Mouse (Mus musculus): ENCODE measurements at regions not wholly inside any gene's neighbourhood (a gene's known extent, or its start where the extent isn't known, plus 50 kb on each side); places are given as distances from the start of the nearest gene placed in this dataset.
"Not testable (repeated sequence)": the region's sequence is repeated elsewhere in the genome, so short reads cannot be mapped to it uniquely, and the experiment has no call there.

DNA sequence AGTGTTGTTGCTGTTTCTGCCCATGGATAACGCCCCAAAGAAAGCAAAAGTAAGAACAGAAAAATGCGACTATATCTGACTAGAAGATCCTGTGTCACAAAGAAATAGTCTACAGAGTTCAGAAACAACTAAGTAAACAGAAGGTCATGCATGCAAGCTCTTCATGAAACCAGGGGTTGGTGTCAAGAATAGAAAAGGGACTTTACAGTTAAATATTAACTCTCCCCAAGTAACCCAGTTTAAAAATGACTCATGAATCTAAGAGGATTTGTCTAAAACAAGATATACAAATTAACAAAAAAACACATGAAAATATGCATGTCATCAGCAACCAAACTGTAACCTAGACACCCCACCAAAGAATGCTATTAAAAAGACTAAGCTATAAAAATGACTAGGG, 381.4 kb upstream of the Ptger4 start:
- DNase-seq (ENCODE audit: low spot score in 2 of 2), result no peak

DNA sequence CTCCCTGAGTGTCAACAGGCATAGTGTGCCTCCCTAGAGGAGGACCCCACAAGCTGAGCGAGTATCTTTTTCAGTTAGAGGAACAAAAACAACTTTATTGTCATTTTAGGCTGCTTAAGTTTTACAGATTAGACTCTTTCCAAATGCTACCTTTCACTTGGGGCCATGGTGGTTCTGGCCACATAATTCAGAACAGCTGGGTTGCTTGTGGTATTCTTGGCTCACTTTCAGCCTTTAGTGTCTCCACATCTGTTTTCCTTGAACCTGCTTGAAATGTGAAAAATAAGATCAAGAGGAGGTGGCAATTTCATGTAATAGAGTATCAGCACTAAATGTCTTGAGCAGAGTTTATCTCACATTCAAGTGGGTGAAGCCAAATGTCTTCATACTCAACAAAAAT, 402.7 kb upstream of the Ptger4 start:
- no peak for DNase-seq (ENCODE audit: low spot score in 2 of 2)

DNA sequence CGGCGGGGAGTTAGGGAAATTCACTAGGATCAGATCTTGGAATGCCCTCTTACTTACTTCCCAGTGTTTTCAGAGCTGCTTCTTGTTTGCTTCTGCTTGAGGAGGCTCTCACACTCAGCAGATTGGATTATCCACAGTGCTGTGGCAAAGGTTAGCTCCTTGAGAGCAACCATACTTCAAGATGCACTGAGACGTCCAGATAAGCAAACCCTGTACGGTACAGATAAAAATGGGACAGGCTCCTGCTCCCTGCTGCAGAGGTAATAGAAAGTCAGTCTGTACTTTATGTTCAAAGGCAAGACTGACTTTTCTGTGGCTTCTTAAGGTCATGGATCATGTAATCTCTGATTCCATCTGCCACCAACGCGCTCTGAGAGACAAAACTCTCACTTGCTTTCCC, 414.8 kb upstream of the Ptger4 start:
- no peak for DNase-seq (ENCODE audit: low spot score in 2 of 2)

DNA sequence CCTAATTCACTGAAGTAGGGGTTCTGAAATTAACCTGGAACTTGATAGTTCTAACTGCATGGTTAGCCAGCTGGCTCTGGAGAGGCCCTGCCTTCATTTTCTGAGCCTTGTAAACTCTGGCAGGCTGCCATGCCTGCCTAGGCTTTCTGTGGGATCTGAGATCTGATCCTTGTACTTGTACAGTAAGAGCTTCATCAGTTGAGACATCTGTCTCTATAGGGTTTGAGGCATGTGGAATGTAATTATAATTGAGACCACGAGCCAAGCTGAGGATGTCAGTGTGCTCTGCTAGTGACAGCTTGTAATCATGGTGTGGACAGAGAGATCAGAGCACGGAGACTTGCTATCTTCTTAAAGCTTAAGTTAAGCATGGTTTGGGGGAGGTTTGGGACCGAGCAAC, 416.8 kb upstream of the Ptger4 start:
- no peak for DNase-seq (ENCODE audit: low spot score in 2 of 2)

DNA sequence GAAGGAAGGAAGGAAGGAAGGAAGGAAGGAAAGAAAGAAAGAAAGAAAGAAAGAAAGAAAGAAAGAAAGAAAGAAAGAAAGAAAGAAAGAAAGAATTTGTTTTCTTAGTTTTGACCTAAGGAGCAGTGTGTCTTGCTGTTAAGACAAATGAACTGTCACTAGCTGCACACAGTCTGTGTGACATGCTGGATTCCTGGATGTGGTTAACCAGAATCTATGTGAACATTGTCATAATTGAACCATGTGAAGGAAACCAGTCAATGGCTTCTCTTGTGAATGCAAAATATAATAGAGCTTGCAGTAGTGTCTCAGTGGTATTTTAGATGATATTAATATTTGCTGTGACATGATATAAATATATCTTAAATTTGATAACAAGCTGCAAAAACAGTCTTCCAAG, 427.8 kb upstream of the Ptger4 start:
- no peak for DNase-seq (ENCODE audit: low spot score in 2 of 2)

DNA sequence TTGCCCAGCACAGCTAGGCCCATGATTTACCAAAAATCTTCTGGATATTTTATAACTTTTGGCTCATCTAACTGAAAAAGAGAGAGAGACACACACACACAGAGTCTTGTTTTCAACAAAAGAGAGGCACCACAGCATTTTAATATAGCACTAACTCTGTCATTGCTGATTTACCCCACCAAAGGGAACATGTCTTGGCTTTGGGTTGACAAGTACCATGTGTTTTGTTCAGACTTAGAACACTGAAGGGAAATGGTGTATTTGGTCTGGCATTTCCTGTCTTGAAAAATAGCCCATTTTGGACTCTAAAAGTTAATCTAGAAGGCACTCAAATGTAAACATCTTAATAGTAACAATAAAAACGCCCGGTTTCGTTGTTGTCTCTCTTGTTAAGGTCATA, 432.7 kb upstream of the Ptger4 start:
- DNase-seq (ENCODE audit: low spot score in 2 of 2), result no peak

DNA sequence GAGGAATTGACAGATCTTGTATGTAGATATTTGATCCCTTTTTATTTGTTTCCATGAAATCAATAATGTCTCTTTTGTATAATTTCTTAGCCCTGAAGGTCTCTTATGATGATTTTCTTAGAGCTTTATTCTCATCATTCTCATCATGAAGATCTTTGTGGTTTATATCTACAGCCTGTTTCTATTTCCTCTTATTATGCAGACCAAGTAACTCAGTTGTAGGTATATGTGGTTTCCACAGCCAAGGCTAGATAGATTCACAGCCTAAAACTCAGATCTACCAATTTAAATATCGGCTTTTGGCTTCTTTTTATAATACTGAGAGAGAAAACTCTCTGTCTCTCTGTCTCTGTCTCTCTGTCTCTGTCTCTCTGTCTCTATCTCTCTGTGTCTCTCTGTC, 449.8 kb upstream of the Ptger4 start:
- DNase-seq (ENCODE audit: low spot score in 2 of 2), result no peak

DNA sequence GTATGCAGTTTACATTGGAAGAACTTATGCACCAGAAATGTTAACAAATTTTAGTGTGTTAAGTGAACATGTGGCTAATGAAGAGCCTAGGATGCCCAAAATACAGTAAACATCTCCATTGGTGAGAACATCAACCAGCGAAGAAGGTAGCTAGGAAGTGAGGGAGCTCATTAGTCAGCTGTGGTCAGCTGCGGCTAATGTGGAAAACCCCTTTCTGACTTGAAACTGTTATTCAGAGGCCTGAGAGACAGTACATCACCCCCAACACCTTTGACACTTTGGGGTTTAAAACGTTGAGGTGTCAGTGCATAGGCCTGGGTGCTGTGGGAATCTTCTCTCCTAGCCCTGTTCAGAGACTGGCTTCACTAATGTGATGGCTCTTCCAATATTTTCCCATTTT, 451.0 kb upstream of the Ptger4 start:
- DNase-seq (ENCODE audit: low spot score in 2 of 2), result no peak

DNA sequence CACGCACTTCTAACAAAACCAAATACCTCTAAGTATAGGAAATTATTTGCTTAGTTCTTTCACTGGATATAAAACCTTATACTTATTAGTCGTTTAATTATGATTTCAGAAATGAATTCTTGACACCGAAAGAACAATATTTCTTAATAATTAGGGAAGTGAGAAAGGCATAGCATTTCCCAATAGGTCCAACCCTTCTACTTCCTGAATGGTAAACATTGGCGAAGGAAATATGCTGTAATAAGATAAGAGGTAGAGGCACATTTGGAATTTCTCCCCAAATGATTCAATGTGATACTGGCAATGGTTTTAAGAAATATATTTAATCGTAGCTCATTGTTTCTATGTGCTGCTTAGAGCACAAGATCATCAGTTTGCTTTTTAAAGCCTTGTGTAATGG, 464.5 kb upstream of the Ptger4 start:
- no peak for DNase-seq (ENCODE audit: low spot score in 2 of 2)

DNA sequence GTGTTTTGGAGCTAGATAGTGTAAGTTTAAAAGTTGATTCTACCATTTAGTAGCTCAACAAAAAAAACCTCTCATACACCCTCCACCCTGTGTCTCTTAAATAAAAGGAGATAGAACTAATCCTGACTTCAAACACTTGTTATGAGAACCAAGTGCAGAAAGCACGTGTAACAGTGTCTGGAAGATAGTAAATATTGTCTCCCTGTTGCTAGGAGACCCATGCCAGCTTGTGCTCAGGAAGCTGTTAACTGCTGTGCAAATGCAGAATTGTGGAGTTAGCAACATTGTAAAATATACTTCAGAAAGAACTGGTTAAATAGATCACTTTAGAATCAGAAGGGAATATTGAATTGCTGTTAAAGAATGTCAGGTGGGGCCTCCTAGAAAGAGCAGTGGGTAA, 496.7 kb upstream of the Ptger4 start:
- no peak for DNase-seq (ENCODE audit: low spot score in 2 of 2)

DNA sequence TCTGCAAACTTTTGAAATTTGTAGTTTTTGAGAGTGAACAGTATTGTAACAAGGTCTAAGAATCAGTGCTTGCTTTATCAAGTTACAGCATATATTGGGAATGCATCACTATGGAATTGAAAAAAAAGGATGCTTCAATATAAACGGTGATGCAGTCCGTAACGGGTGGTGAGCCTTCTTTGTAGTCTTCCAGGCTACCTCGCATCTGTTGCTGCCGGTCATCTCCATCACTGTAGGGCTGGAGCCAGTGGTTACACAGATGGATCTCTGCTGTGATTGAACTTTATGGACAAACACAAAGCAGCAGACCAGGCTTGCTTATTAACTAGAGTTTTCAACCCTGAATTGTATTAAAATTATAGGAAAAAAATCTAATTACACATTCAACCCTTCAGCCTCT, 499.9 kb upstream of the Ptger4 start:
- no peak for DNase-seq (ENCODE audit: low spot score in 2 of 2)

DNA sequence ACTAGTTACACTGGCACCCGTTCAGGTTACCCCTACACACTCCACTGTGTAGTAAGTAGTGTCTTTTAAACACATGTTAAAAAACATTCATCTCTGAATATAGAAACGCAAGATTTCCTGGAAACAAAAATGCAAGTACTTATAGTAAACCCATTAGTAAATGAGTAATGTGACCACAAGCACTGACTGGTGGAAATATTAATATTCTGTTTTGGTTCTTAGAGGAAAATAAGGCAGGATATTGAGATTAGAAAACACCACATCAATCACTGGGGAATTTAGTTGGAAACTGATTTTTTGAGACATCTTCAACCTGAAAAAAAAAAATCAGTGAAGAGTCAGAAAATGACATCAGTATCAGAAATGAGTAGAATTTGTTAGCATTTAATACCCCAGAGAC, 514.7 kb upstream of the Ptger4 start:
- DNase-seq (ENCODE audit: low spot score in 2 of 2), result no peak

DNA sequence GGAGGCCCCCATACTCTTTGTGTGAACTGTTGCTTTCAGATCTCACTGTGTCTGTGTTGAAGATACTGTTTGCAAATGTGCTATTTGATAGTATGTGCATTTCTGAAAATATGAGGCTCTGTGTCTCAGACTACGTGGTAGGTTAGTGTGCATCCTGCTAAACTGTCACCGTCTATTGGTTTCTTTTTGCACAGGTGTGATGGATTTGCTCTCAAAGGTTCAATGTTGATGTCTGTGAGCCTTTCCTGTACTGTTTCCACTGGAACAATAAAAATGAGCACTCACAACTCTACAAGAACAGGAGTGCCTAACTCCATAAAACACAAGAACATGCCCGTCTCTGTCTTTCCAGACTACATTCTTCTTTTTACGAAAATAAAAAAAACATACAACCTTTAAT, 518.2 kb upstream of the Ptger4 start:
- no peak for DNase-seq (ENCODE audit: low spot score in 2 of 2)

DNA sequence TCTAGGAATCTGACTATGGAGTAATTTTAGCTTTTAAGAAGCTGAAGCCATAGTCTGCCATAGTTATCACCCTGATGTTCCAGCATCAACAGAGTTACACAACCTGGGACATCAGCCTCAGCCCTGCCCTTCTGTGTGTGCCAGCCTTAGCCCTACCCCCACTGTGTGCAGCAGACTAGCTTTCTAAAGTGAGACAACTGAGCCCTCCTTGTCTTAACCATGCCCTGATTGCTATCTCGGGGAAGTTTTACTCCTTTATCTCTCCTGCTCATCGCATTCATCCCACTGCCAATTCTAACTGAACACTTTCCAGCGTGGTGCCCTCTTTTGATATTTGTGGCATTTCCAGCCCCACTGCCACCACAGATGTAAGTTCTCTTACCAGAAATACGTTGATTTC, 522.5 kb upstream of the Dab2 start:
- DNase-seq (ENCODE audit: low spot score in 2 of 2), result no peak

DNA sequence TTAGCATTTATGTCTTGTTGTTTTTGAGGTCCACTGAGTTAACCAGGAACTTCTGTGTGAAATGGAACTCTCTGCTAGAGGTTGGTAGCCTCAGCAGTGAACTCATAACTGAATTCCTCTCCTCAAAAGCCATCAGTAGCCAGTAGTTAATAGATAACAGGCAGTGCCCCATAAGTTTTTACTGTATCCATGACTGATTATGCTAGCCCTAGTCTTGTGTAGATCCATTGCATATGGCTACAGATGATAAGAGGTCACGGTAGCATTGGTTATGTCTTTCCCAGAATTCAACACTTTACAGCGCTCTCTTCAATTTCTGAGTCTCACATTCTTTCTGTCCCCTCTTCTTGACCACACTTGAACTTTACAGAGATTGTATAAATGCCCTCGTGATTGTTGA, 499.7 kb upstream of the Dab2 start:
- no peak for DNase-seq (ENCODE audit: low spot score in 2 of 2)

DNA sequence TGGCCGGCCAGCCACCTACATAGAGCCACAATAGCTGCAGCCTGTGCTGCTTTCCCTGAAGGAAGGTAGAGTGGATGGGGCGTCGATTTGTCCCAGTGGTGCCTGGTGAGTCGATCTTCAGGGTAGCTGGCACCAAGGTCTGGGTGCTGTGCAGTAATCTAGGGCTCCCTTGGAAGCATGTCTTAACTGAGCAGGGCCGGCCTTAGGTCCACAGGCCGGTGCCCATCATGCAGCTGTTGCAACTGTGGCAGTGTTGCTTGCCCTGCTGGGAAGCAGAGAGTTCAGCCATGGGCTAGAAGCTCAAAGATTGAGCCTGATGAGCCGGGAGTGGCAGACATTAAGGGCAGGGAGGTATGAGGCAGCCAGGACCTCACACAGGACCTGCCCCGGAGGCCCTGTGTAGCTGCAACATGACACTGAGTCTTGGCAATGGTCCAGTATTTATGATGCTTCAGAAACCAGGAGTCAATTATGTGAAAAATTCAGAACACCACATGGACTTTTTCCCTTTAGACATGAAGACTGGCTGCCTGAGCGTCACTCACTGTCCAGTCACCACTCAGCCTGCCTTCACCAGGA, 488.3 kb upstream of the Dab2 start:
- no peak for DNase-seq (ENCODE audit: low spot score in 2 of 2)

DNA sequence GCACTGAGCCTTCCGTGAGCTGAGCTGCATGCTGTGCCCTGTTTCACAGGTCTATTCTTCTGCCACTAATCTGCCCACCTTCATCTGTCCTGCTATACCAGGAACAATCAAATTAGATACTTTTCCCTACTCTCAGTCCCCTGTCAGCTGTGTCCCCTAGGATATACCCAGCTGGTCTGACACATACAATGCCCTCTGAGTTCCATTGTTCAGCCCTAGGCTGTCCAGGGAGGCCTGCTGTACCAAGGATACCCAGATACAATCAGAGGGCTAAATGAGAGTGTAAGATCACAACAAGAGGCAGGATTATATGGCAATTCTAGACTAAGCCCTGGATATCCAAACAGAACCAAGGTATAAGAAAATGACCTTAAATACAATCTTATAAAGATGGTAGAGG, 487.6 kb upstream of the Dab2 start:
- no peak for DNase-seq (ENCODE audit: low spot score in 2 of 2)

DNA sequence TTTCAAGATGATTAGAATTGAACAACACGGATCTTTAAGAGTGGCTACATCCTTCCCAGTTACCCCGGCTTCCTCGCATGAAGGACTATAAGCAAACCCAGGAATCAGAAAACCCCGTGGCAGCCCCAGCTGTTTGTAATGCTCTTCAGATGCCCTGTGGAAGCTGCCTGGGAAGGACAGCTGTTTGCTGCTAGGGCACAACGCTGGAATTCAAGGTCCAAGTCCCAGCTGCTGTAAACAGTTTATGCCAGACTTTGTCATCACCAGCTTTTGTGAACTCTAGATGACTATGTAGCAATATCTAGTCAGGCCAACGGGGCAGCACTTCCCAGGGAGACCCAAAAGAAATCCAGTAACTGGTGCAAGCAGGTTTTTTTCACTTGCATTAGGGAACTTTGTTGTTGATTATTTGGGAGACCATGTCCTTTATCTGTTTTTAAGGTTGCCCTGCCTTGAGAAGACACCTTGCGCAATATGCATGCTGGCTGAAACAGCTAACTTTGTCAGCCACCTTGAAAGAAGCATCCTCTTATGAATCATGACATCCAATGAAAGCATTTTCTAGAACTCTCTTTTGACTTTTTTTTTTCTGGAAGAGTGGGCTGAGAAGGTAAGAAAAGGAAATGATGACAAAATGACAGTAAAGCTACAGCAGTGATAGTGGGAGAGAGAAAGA, 481.5 kb upstream of the Dab2 start:
- no peak for DNase-seq (ENCODE audit: low spot score in 2 of 2)

DNA sequence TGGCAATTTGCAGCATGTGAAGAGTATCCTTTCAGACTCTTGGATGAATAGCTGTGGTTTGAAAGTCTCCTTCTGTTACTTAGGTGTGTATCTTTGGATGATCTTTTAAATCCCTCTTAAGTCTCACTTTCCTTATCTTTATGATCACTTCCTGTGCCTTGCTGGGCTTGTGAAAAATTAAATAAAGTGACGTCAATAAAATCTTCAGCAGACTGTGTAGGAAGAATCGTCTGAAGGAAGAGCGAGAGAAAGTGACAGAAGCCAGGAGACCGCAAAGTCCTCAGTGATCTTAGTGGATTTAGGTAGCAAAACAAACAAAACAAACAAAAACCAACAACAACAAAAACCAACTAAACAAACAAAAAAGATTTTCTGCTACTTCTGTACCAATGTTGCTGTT, 459.6 kb upstream of the Dab2 start:
- DNase-seq (ENCODE audit: low spot score in 2 of 2), result no peak

DNA sequence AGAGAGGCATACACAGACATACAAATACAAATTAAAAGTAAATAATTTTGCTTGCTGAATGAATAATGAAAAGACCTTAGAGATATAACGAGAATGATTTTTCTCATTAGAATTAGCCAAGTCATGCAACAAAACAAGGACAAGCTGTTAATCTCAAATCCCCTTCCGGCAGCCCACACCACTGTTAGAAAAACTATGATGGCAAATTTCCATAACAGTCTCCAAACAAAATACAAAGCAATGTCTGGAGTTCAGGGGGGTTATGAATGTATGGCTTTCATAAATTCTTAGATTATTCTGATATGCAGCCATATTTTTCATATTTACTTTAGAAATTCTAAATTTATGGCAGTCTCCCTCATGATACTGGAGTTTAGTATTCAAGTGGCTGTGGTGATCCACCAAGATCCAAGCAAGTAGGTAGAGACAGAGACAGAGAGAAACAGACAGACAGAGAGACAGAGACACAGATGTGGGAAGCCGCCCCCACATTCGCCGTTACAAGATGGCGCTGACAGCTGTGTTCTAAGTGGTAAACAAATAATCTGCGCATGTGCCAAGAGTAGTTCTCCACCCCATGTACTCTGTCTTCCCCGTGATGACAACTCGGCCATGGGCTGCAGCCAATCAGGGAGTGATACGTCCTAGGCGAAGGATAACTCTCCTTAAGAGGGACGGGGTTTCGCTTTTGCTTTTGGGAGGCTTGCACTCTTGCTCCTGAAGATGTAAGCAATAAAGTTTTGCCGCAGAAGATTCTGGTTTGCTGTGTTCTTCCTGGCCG, 458.0 kb upstream of the Dab2 start:
- not testable (repeated sequence) for DNase-seq (ENCODE audit: low spot score in 2 of 2)

DNA sequence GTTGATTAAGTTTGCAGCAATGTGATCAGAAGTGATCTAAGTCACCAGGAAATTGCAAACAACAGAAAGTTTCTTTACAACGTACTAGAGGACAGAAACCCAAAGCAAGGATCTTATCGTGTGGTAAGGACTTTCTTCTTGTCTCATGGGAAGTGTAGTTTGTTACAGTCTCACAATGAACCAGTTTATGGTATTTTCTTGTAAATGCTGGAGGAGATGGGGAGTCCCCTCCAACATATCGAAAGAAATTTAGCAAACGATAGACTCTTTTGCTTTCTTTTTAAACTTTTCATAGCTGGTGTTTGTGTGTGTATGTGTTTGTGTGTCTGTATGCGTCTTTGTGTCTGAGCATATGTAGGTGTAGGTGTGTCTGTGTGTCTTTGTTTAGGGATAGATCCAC, 453.0 kb upstream of the Dab2 start:
- no peak for DNase-seq (ENCODE audit: low spot score in 2 of 2)

DNA sequence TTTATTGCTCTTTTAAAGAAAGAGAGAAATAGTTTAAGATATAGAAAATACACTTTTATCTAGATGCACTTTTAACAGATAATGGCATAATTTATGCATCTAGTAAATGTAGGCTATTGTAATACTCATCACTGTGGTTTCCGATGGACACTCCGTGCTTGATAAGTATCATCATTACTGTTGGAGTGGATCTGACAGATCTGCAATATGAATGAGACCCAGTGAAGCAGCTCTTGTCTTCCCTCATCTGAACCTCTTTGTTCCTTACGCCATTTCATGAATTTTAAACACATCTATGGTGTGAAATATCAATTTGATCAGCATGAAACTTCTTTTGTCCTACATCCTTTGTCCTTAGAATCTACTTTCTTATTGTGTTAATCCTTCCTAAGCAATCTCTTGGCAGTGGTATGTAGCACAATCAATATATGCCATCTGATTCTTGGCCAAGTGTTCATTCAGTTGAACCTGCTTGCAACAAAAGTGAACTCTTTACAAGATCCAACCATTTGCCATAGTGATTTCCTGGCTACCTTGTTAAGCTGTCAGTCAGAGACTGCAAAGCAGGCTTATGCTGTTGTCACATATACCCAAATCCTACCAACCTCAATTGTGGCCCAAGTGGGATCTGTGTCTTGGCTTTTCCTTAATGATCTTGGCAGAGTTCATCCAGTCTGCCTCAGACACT, 452.0 kb upstream of the Dab2 start:
- DNase-seq (ENCODE audit: low spot score in 2 of 2), result no peak

DNA sequence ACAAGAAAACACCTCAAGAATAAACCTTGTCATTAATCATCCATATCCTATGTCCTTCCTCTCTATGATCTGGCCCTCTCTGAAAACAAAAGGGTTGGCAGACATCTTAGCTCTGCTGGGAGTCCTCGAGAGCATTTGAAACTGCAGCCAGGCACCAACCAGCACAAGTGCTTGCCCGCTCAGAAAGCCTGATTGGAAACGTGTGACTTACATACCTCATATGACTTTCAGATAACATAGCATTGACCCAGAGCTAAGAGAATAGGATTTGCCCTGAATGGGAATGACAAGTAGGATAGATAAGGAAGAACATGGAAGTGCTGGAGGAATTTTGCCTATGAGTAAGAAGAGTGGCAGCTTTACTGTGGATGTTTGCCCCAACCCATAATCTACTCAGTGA, 447.1 kb upstream of the Dab2 start:
- DNase-seq (ENCODE audit: low spot score in 2 of 2), result no peak

All from right cerebral cortex, postnatal 36 days (tissue).